Mouse (Mus musculus) heart, embryonic 16.5 days (tissue): ENCODE data around the gene Gm20388. TPM values are rescaled to one million over a fixed set of nuclear protein-coding genes. Genes with fewer than 3 reads are reported as not detected.
"Not testable (repeated sequence)": the region's sequence is repeated elsewhere in the genome, so short reads cannot be mapped to it uniquely, and the experiment has no call there.

ENCODE experiments used
- ATAC-seq: fragments of 200-750 bp; cut with Nextera tagmentation; replicated peaks from 2 replicates; pipeline ENCODE4 v1.8.0; 2017; ENCODE audit warnings: moderate number of reproducible peaks; ENCODE audit not compliant: insufficient read depth, low FRiP score; ENCODE audit errors: extremely low read depth
- H3K27ac ChIP-seq: fragments of 300-500 bp; sonication (generic); 2 replicates; pipeline ENCODE4 v1.5.1; 2014; ENCODE audit warnings: mild to moderate bottlenecking, low read length, control low read depth, moderate library complexity
- H3K27me3 ChIP-seq: fragments of 300-500 bp; sonication (generic); 2 replicates; pipeline ENCODE4 v1.6.1; 2014; ENCODE audit warnings: low read length, mixed read lengths; ENCODE audit not compliant: control insufficient read depth, insufficient read depth
- H3K36me3 ChIP-seq: fragments of 300-500 bp; sonication (generic); 2 replicates; pipeline ENCODE4 v1.6.1; 2014; ENCODE audit not compliant: control insufficient read depth, insufficient read depth
- H3K4me1 ChIP-seq: fragments of 300-500 bp; sonication (generic); 2 replicates; pipeline ENCODE4 v1.6.1; 2014; ENCODE audit warnings: low read length, mixed read lengths; ENCODE audit not compliant: control insufficient read depth, insufficient read depth
- H3K4me2 ChIP-seq: fragments of 300-500 bp; sonication (generic); 2 replicates; pipeline ENCODE4 v1.6.1; 2014; ENCODE audit warnings: low read depth, mild to moderate bottlenecking, control low read depth, low read length
- H3K4me3 ChIP-seq: fragments of 300-500 bp; sonication (generic); 2 replicates; pipeline ENCODE4 v1.5.1; 2014; ENCODE audit warnings: mild to moderate bottlenecking, control low read depth, low read length
- H3K9ac ChIP-seq: fragments of 300-500 bp; sonication (generic); 2 replicates; pipeline ENCODE4 v1.6.1; 2014; ENCODE audit warnings: low read length, control low read depth
- H3K9me3 ChIP-seq: fragments of 300-500 bp; sonication (generic); replicated peaks from 2 replicates; pipeline ENCODE4 v1.6.1; 2016; ENCODE audit warnings: low read length; ENCODE audit not compliant: control insufficient read depth
- WGBS: fragments of 180-500 bp; shearing (Covaris S2); extraction: QIAGEN DNeasy Blood & Tissue Kit; methylation state at CpG from one replicate; pipeline ENCODE4 v1.1.7; 2014; 5-methylcytosine and 5-hydroxymethylcytosine counted together
- polyA plus RNA-seq: library from polyadenylated mRNA; unstranded; fragments of >200 nt; fragmentation: Nextera tagmentation; extraction: Ambion mirVana; gene quantifications from 2 replicates; pipeline ENCODE4 v1.2.1, GENCODE M21; 2015

The Gm20388 gene
- polyA plus RNA-seq, 1 experiment from 2014 or later, result 4.5 TPM

GRCm38 (mm10) chr8:120715200-120715599 is 804.6 kb downstream of the Gm20388 start:
- Histone ChIP-seq H3K27me3 (no peaks in the 10 kb centered on the region), H3K27ac (peak overlapping the region; percentile 25; the same call in 1 of the 2 replicates), H3K4me3 (no peak overlapping the region), H3K4me1 (peaks cover 8% of the 10 kb centered on the region; the same call in 1 of the 2 replicates), H3K4me2 (no peak overlapping the region), H3K9me3 (no peaks in the 10 kb centered on the region), H3K9ac (no peak overlapping the region), H3K36me3 (no peaks in the 10 kb centered on the region)
- 63% methylated on average over 6 of the region's 6 CpGs for WGBS
- no peak for ATAC-seq

- no peaks in the 10 kb centered on the region for H3K36me3 ChIP-seq
- peaks cover 8% of the 10 kb centered on the region; the same call in 1 of the 2 replicates for H3K4me1 ChIP-seq
- H3K4me3 ChIP-seq, result no peak overlapping the region
- no peak overlapping the region for H3K4me2 ChIP-seq
- ATAC-seq, result no peak
- WGBS, result 66% methylated on average over 15 of the region's 15 CpGs
- H3K27ac ChIP-seq, result peak overlapping the region; percentile 18; the same call in 1 of the 2 replicates
- no peaks in the 10 kb centered on the region for H3K27me3 ChIP-seq
- no peak overlapping the region for H3K9ac ChIP-seq
- H3K9me3 ChIP-seq, result no peaks in the 10 kb centered on the region
These were observed 805.5 kb downstream of the Gm20388 start for GRCm38 (mm10) chr8:120715996-120716680.

- Histone ChIP-seq H3K27me3 (0 out of 2 replicates have a peak, but pooled peaks cover 1% of the 10 kb centered on the region), H3K27ac (no peak overlapping the region), H3K4me1 (peaks cover 8% of the 10 kb centered on the region; the same call in 1 of the 2 replicates), H3K9me3 (peaks cover 4% of the 10 kb centered on the region; the same call in 1 of the 2 replicates), H3K9ac (no peak overlapping the region), H3K4me2 (no peak overlapping the region), H3K4me3 (no peak overlapping the region), H3K36me3 (no peaks in the 10 kb centered on the region)
- 63% methylated on average over 19 of the region's 19 CpGs for WGBS
- ATAC-seq, result no peak
These were observed 809.1 kb downstream of the Gm20388 start for GRCm38 (mm10) chr8:120719586-120720236.

- Histone ChIP-seq H3K4me1 (no peaks in the 10 kb centered on the region), H3K36me3 (no peaks in the 10 kb centered on the region), H3K27me3 (0 out of 2 replicates have a peak, but pooled peaks cover 2% of the 10 kb centered on the region), H3K9ac (no peak overlapping the region), H3K27ac (no peak overlapping the region), H3K4me2 (no peak overlapping the region), H3K4me3 (no peak overlapping the region), H3K9me3 (peaks cover 4% of the 10 kb centered on the region; the same call in 1 of the 2 replicates)
- 67% methylated on average over 6 of the region's 6 CpGs for WGBS
- ATAC-seq, result no peak
These were observed 812.4 kb downstream of the Gm20388 start for GRCm38 (mm10) chr8:120723025-120723424.

GRCm38 (mm10) chr8:120724096-120724495 is 813.5 kb downstream of the Gm20388 start:
- ATAC-seq, H3K9ac ChIP-seq, H3K4me1 ChIP-seq, H3K4me2 ChIP-seq, H3K27me3 ChIP-seq, H3K9me3 ChIP-seq, H3K36me3 ChIP-seq, H3K4me3 ChIP-seq, H3K27ac ChIP-seq: not testable (repeated sequence)
- WGBS, result 88% methylated on average over 2 of the region's 4 CpGs

DNA sequence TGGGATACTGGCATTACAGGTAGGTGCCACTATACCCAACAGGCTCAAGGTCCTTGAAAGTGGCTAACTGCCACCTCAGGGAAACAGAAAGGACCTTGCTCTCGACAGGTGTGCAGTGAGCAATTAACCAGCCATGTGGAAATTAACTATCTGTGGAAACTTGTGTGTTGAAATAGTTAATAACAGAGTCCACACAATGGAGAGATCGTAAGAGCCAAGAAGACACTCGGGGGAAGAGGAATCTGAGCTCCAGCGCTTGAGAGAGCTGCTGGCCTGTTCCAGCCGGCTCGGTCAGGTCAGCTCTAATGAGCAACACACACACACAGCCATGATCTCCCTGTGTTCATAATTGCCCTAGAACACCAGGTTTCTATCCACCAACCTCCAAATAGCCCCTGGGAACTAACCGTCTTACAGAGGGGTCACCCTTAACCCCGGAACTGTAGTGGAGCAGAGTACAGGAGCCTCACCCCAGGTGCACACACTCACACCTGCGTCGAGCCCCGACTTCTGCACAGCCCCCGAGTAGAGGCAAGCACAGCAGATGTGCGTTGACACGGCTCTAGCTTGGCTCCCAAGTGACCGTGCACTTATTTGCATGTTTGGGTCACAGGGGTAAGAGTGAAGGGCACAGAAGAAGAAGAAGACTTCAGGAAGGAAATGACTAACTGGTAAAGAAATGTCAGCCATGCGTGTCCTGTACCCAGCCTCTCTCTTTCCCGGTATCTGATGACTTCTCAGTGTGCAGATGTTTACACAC is 814.4 kb downstream of the Gm20388 start:
- ATAC-seq, result no peak
- Histone ChIP-seq H3K27me3 (0 out of 2 replicates have a peak, but pooled peaks cover 2% of the 10 kb centered on the region), H3K4me3 (no peak overlapping the region), H3K4me2 (no peak overlapping the region), H3K9me3 (peaks cover 4% of the 10 kb centered on the region; the same call in 1 of the 2 replicates), H3K36me3 (no peaks in the 10 kb centered on the region), H3K4me1 (no peaks in the 10 kb centered on the region), H3K9ac (no peak overlapping the region), H3K27ac (no peak overlapping the region)
- WGBS, result 54% methylated on average over 17 of the region's 17 CpGs

- ATAC-seq, result no peak
- H3K27ac ChIP-seq, result no peak overlapping the region
- H3K4me2 ChIP-seq, result no peak overlapping the region
- H3K9ac ChIP-seq, result no peak overlapping the region
- H3K9me3 ChIP-seq, result peaks cover 4% of the 10 kb centered on the region; the same call in 1 of the 2 replicates
- H3K36me3 ChIP-seq, result no peaks in the 10 kb centered on the region
- H3K4me3 ChIP-seq, result no peak overlapping the region
- H3K27me3 ChIP-seq, result 0 out of 2 replicates have a peak, but pooled peaks cover 2% of the 10 kb centered on the region
- WGBS, result 66% methylated on average over 5 of the region's 5 CpGs
- no peaks in the 10 kb centered on the region for H3K4me1 ChIP-seq
These were observed 814.9 kb downstream of the Gm20388 start for GRCm38 (mm10) chr8:120725576-120725950.

GRCm38 (mm10) chr8:120726051-120726450 is 815.4 kb downstream of the Gm20388 start:
- WGBS, result 58% methylated on average over 5 of the region's 5 CpGs
- no peak overlapping the region for H3K4me2 ChIP-seq
- no peak overlapping the region for H3K27ac ChIP-seq
- no peaks in the 10 kb centered on the region for H3K4me1 ChIP-seq
- H3K4me3 ChIP-seq, result no peak overlapping the region
- no peak overlapping the region for H3K9ac ChIP-seq
- ATAC-seq, result no peak
- H3K9me3 ChIP-seq, result peaks cover 4% of the 10 kb centered on the region; the same call in 1 of the 2 replicates
- H3K36me3 ChIP-seq, result no peaks in the 10 kb centered on the region
- H3K27me3 ChIP-seq, result peaks cover 2% of the 10 kb centered on the region; the same call in 1 of the 2 replicates
